Mouse (Mus musculus) embryonic stem cell, embryonic (primary cell): Measurements from ENCODE around the gene 4930583I09Rik.

ENCODE experiments used
- CTCF ChIA-PET, 4 experiments: fragments of 300-600 bp in 2 of 4; fragments of 350-600 bp in 2 of 4; sonication (Branson Sonifier 250); formaldehyde crosslinking; loops; one replicate each; lab custom pipeline; 2022; ENCODE audit warnings: inconsistent platforms in 2 of 4; lab: Charles Lee
- POLR2A ChIA-PET, 4 experiments: fragments of 300-600 bp in 2 of 4; fragments of 350-600 bp in 2 of 4; sonication (Branson Sonifier 250); formaldehyde crosslinking; loops; one replicate each; lab custom pipeline; 2022; ENCODE audit warnings: antibody characterized with exemption in 4 of 4, inconsistent platforms in 1 of 4; lab: Charles Lee

4930583I09Rik gene

DNA sequence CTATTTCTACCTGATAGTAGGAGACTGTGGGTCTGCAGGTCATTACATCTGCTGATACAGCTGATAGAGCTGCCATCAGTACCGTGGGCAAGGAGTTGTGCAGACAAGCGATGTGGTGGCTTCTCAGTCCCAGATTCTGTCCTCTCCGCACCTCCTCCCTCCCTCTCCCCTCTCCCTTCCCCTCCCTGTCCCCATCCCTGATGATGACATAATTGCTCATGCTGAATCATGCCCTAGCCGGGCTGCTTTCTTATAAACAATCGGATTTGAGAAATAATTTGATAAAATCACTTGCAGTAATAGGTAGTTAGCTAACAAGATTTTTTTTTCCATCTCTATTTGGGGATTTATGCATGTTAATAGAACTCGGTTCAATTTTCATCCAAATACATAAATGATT lies at the start of gene 4930583I09Rik:
Gene 4930583I09Rik, minus strand, starts transcription at position 144 of the 400 bp plus-strand sequence.
- CTCF ChIA-PET: no interaction called here
- POLR2A ChIA-PET: no interaction called here

GRCm38 (mm10) chr17:64876111-64876510 lies 40.2 kb upstream of the 4930583I09Rik start:
- POLR2A ChIA-PET: no interaction called here
- CTCF ChIA-PET: interaction anchor here in 1 of 4 experiments (0.7 kb wide), 1 partner anchor 41 kb away, joined by 3 read pairs; no protein-coding TSS in a partner anchor

DNA sequence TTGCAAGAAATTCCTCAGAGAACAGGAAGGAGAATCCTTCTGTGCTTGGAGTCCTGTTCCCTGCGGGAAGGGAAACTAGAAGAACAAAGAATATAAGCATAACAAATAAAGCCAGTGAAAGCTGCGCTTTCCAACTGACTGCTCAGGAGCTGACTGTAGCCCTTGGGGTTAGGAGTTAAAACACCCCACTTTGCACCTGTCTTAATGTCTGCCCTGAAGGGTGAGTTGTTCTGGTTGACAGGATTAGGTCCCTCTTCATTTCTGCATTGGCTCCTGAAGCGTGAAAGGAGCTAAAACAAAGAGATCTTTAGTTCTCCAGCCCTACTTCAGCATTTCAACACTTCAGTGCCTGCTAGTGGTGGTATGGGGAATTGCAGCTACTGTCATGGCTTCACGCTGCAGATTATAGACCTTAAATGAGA lies 37.8 kb upstream of the 4930583I09Rik start:
- CTCF ChIA-PET: interaction anchor here (0.5 to 1.8 kb wide), 15 partner anchors 11 to 792 kb away, joined by 3 to 6 read pairs (median 3); no protein-coding TSS in a partner anchor
- POLR2A ChIA-PET: interaction anchor here in 3 of 4 experiments (0.6 to 1.3 kb wide), 4 partner anchors 12 to 211 kb away, joined by 3 to 4 read pairs (median 3); no protein-coding TSS in a partner anchor

GRCm38 (mm10) chr17:64863817-64864216 lies 27.9 kb upstream of the 4930583I09Rik start:
- ChIA-PET CTCF (interaction anchor here in 1 of 4 experiments (1.1 kb wide), 1 partner anchor 10 kb away, joined by 3 read pairs; no protein-coding TSS in a partner anchor), POLR2A (no interaction called here)

GRCm38 (mm10) chr17:64860963-64861362 lies 25.1 kb upstream of the 4930583I09Rik start:
- ChIA-PET POLR2A (interaction anchor here in 2 of 4 experiments (0.9 to 1.2 kb wide), 3 partner anchors 11 to 41 kb away, joined by 3 to 4 read pairs (median 3); no protein-coding TSS in a partner anchor), CTCF (no interaction called here)

DNA sequence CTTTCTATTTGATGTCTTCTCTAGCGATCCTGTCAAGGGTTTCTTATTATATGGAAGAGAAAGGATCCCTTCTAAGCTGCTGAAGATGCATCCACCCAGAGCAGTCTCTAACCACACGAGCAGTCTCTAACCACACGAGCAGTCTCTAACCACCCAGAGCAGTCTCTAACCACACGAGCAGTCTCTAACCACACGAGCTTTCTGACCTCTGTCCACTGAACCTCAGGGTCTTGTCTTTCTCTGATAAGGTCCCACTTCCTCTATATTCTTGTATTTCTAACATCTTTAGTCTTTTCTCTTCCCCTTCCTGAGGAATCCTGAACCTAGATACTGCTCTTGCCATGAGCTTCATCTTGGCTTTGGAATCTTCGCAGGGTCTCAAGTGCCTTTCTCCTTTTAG lies 23.0 kb upstream of the 4930583I09Rik start:
- ChIA-PET POLR2A (no interaction called here), CTCF (no interaction called here)

- CTCF ChIA-PET: interaction anchor here in 1 of 4 experiments (0.6 kb wide), 1 partner anchor 25 kb away, joined by 6 read pairs; no protein-coding TSS in a partner anchor
Observed at GRCm38 (mm10) chr17:64848031-64848430, 12.2 kb upstream of the 4930583I09Rik start.

GRCm38 (mm10) chr17:64846654-64847053 lies 10.8 kb upstream of the 4930583I09Rik start:
- ChIA-PET POLR2A (no interaction called here), CTCF (no interaction called here)

More at GRCm38 (mm10) chr17:64848031-64848430, 12.2 kb upstream of the 4930583I09Rik start:
- POLR2A ChIA-PET: interaction anchor here in 1 of 4 experiments (0.6 kb wide), 1 partner anchor 396 kb away, joined by 3 read pairs; no protein-coding TSS in a partner anchor

- ChIA-PET CTCF (no interaction called here), POLR2A (no interaction called here)
Observed at GRCm38 (mm10) chr17:64836892-64837291, 1.0 kb upstream of the 4930583I09Rik start.

DNA sequence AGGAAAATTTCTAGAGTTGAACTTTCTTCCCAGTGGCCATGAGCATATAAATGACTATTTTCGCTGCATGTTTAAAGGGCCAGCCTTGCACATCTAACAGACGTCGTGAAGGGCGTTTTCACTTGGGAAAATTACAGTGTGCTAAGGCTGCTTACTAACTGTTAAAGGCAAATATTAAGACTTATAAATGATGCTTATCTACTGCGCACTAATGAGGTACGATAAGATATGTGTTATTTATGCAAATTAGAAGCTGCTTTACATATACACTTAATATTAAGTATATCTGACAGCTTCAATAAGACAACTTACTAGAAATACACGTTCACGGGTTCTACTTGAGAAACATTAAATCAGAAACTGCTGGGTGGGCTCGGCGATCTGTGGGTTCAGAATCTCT lies 481 bp upstream of the 4930583I09Rik start:
- ChIA-PET CTCF (no interaction called here), POLR2A (no interaction called here)

GRCm38 (mm10) chr17:64833906-64834490 lies 1.9 kb downstream of the 4930583I09Rik start:
- ChIA-PET CTCF (no interaction called here), POLR2A (no interaction called here)

GRCm38 (mm10) chr17:64833071-64833470 lies 2.8 kb downstream of the 4930583I09Rik start:
- ChIA-PET CTCF (interaction anchor here in 1 of 4 experiments (0.6 kb wide), 1 partner anchor 776 kb away, joined by 4 read pairs; no protein-coding TSS in a partner anchor), POLR2A (no interaction called here)

DNA sequence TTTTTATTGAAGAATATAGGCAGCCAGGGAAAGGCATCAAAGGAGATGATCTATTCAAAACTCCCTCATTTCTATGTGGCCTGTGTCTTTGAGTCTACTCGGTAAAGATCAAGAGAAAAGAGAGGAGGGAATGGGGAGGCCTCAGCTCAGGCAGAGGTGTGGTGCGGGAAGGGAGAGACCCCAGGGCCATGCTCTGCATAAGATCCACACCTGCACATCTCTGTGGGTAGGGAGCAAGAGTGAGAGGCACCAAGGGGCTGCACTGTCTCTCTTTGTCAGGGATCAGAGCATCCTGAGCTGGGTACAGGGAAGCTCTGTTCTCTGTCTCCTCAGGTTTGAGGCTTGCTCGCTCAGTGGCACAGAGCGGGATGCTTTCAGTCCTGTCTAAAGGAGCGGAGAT lies 8.4 kb downstream of the 4930583I09Rik start:
- CTCF ChIA-PET: no interaction called here
- POLR2A ChIA-PET: no interaction called here

DNA sequence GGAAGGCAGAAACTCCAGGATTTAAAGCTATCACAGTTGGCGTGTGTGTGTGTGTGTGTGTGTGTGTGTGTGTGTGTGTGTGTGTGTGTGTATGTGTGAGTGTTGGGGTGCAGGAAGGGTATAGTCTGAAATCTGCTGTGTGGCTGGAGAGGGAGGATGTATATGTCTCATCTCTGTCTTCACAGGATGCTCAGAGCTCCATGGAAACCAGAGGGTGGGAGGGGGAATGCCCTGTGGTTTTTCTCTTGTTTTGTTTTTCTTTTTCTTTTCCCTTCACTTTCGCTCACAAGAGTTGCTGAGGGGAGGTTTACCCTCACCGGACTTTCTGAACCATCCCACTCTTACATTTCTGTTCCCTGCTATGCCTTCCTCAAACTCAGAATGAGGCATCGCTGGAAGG lies 9.0 kb downstream of the 4930583I09Rik start:
- CTCF ChIA-PET: interaction anchor here in 1 of 4 experiments (0.6 kb wide), 1 partner anchor 46 kb away, joined by 4 read pairs; no protein-coding TSS in a partner anchor
- POLR2A ChIA-PET: no interaction called here

GRCm38 (mm10) chr17:64822561-64822960 lies 13.3 kb downstream of the 4930583I09Rik start:
- ChIA-PET POLR2A (no interaction called here), CTCF (no interaction called here)

DNA sequence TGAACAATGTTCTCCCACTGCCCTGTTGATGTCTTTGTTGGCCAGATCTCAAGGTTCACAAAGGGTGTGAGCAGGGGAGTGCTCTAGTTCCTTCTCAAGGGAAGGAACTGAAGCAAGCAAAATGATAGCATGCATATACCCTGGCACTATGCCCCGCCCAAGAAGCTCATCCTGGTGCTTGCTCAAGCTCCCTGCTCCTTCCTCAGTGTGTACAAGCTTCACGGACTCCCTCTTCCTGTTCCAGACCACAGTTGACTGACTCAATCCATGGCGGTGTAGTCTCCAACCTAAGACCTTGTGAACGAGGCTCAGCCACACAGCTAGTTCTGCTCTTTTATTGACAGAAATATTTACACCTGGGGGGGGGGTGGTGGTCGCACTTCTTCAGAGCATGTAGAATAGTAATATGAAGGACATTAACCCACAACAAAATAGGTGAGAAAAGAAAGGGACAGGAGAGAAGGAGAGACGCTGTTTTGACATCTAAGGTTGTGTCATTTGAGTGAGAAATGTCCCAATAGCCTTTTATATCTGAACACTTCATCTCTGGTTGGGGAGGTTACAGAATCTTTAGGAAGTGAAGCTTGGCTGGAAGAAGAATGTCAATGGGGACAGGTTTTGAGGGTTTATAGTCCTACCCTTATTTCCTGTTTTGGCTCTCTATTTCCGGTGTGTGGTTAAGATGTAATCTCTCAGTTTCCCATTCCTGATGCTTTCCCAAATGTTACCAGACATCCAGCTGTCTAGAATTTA lies 14.9 kb downstream of the 4930583I09Rik start:
- ChIA-PET CTCF (no interaction called here), POLR2A (no interaction called here)

DNA sequence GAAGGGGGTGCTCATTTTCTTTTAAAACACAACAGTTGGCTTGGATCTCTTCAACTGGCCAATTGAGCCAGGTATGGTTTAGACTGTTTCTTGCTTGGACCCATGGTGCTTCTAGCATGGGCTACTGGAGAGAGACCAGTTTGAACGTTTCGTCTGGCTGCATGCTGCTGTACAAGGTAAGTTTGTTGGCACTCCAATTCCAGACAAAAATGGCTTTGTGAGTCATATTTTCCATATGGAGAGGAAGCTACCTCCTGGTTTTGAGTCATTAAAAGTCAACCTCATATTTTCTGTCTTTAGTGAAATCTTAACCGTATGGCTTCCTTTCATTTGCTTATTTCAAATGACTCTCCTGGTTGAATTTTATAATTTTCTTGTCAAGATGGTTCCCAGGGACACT lies 19.6 kb downstream of the 4930583I09Rik start:
- ChIA-PET CTCF (no interaction called here), POLR2A (no interaction called here)

DNA sequence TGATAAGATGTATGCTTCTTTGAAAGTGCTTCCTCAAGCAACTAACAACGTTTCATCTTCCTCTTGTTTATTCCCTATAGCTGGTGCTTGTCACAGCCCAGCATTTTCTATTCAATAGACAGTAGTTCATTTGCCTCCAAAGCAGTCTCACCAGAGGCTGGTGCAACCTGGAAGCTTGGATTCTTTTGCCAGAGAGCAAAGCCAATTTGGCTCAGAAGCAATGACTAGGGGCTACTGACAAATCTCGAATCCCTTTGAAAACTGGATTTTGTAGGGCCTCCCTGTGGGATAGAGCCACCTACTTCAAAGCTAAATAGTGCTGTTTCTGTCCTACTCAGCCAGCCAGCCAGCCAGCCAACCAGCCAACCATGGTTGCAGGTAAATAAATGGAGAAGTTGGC lies 20.1 kb downstream of the 4930583I09Rik start:
- POLR2A ChIA-PET: no interaction called here
- CTCF ChIA-PET: no interaction called here

GRCm38 (mm10) chr17:64813568-64813967 lies 22.3 kb downstream of the 4930583I09Rik start:
- POLR2A ChIA-PET: interaction anchor here in 2 of 4 experiments (0.5 to 0.6 kb wide), 2 partner anchors 24 to 1028 kb away, joined by 3 read pairs; no protein-coding TSS in a partner anchor
- CTCF ChIA-PET: interaction anchor here in 1 of 4 experiments (0.6 kb wide), 1 partner anchor 204 kb away, joined by 3 read pairs; no protein-coding TSS in a partner anchor
